Mouse (Mus musculus) retina, postnatal 1 day (tissue): ENCODE measurements around the gene Rbmxl1.

ENCODE experiments used
- DNase-seq: peaks from one replicate; pipeline ENCODE4 v3.0.0-alpha.2; 2012

The Rbmxl1 gene

GRCm38 (mm10) chr8:78489733-78490132 lies 19.0 kb downstream of the Rbmxl1 start:
- DNase-seq, result no peak

- DNase-seq, result peak; percentile 63
These were observed 31.5 kb downstream of the Rbmxl1 start for GRCm38 (mm10) chr8:78477051-78477829.

- DNase-seq, result peak; percentile 38
These were observed 40.8 kb downstream of the Rbmxl1 start for GRCm38 (mm10) chr8:78467889-78468288.

- DNase-seq, result no peak
These were observed 44.8 kb downstream of the Rbmxl1 start for GRCm38 (mm10) chr8:78463941-78464340.

- no peak for DNase-seq
These were observed 52.3 kb downstream of the Rbmxl1 start for GRCm38 (mm10) chr8:78456441-78456840.
